Mouse (Mus musculus) stomach, embryonic 14.5 days (tissue): Measurements from ENCODE around the gene Fhod1. TPM values are rescaled to one million over a fixed set of nuclear protein-coding genes. Genes with fewer than 3 reads are reported as not detected.

ENCODE experiments used
- ATAC-seq: fragments of 200-750 bp; cut with Nextera tagmentation; 2 replicates; pipeline ENCODE4 v1.8.0; 2017; ENCODE audit warnings: low read depth, moderate TSS enrichment; ENCODE audit not compliant: insufficient number of reproducible peaks, insufficient read depth, low FRiP score
- H3K27ac ChIP-seq: fragments of 300-500 bp; sonication (generic); 2 replicates; pipeline ENCODE4 v1.5.1; 2014; ENCODE audit warnings: mild to moderate bottlenecking, low read length, moderate library complexity, mixed read lengths
- H3K27me3 ChIP-seq: fragments of 300-500 bp; sonication (generic); 2 replicates; pipeline ENCODE4 v1.6.1; 2014; ENCODE audit warnings: low read length, control low read depth, mixed read lengths; ENCODE audit not compliant: control insufficient read depth, insufficient read depth
- H3K36me3 ChIP-seq: fragments of 300-500 bp; sonication (generic); 2 replicates; pipeline ENCODE4 v1.6.1; 2014; ENCODE audit warnings: mild to moderate bottlenecking, control low read depth, low read length, moderate library complexity, mixed read lengths; ENCODE audit not compliant: control insufficient read depth, insufficient read depth
- H3K4me1 ChIP-seq: fragments of 300-500 bp; sonication (generic); 2 replicates; pipeline ENCODE4 v1.6.1; 2014; ENCODE audit warnings: low read length, control low read depth, mixed read lengths; ENCODE audit not compliant: control insufficient read depth, insufficient read depth
- H3K4me2 ChIP-seq: fragments of 300-500 bp; sonication (generic); replicated peaks from 2 replicates; pipeline ENCODE4 v1.6.1; 2014; ENCODE audit warnings: low read depth, low read length, control low read depth
- H3K4me3 ChIP-seq: fragments of 300-500 bp; sonication (generic); 2 replicates; pipeline ENCODE4 v1.5.1; 2014; ENCODE audit warnings: low read depth, low read length, control low read depth
- H3K9ac ChIP-seq: fragments of 300-500 bp; sonication (generic); replicated peaks from 2 replicates; pipeline ENCODE4 v1.6.1; 2014; ENCODE audit warnings: low read depth, mild to moderate bottlenecking, control low read depth, low read length, moderate library complexity, mixed read lengths
- H3K9me3 ChIP-seq: fragments of 300-500 bp; sonication (generic); 2 replicates; pipeline ENCODE4 v1.6.1; 2016; ENCODE audit warnings: low read depth, low read length, control low read depth; ENCODE audit not compliant: control insufficient read depth
- WGBS: fragments of 180-500 bp; shearing (Covaris S2); extraction: QIAGEN DNeasy Blood & Tissue Kit; methylation state at CpG from one replicate; pipeline ENCODE4 v1.1.7; 2014; 5-methylcytosine and 5-hydroxymethylcytosine counted together
- microRNA counts: library from miRNA; unstranded; fragments of <30 nt; microRNA quantifications from one replicate; lab custom pipeline; 2016
- microRNA-seq: library from miRNA; unstranded; fragments of <30 nt; microRNA quantifications from one replicate; pipeline ENCODE4, GENCODE M21; 2016
- polyA plus RNA-seq: library from polyadenylated mRNA; unstranded; fragments of >200 nt; fragmentation: Nextera tagmentation; extraction: Ambion mirVana; gene quantifications from 2 replicates; pipeline ENCODE4 v1.2.1, GENCODE M21; 2014

Gene Fhod1
- polyA plus RNA-seq, 1 experiment from 2014 or later, result 3.5 TPM

DNA sequence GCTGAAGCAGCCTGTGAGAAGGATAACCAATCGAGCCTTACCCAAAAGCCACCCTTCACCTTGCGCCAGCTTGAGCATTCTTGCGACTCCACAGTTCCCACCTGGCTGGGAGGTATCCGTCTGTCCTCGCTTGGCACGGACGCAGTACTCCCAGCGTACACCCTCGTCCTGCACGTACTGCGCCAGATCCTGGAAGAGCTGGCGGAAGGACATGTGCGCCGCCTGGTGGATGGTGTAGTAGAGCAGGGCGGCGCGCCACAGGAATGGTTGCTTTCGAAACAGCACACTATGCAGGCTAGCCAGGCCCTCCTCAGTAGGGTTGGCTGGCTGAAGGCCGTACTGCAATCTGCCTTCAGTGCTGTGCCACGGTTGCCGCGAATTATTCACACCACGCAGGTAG, 64.7 kb downstream of the Fhod1 start:
- H3K4me1 ChIP-seq, result no peaks in the 10 kb centered on the region
- H3K9ac ChIP-seq, result no peak overlapping the region
- no peak overlapping the region for H3K4me2 ChIP-seq
- H3K27ac ChIP-seq, result no peak overlapping the region
- peaks cover 12% of the 10 kb centered on the region; the same call in 1 of the 2 replicates for H3K27me3 ChIP-seq
- peak; percentile 71 for ATAC-seq
- peaks cover 4% of the 10 kb centered on the region; the same call in 1 of the 2 replicates for H3K36me3 ChIP-seq
- WGBS, result 30% methylated on average over 23 of the region's 23 CpGs
- H3K4me3 ChIP-seq, result no peak overlapping the region
- no peaks in the 10 kb centered on the region for H3K9me3 ChIP-seq

DNA sequence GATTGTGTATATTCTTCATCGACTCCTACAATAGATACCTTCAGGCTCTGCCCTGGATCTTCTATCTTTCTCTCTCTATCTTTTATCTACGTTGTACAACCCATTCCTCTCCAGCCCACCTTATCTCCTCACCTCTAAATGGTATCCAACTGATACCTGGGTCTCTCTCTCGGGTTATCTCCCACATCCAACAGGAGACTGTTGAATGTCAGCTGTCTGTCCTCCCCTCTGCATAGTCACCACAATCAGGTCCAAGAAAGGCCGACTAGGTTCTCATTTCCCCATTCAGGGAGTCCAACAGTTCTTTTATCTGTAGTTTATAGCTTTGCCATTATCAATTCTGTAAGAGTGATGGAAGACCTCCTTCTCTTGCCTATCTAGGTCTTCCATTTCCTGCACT, 65.5 kb downstream of the Fhod1 start:
- Histone ChIP-seq H3K27me3 (peaks cover 21% of the 10 kb centered on the region), H3K4me3 (no peak overlapping the region), H3K4me2 (no peak overlapping the region), H3K9me3 (no peaks in the 10 kb centered on the region), H3K27ac (no peak overlapping the region), H3K36me3 (peaks cover 4% of the 10 kb centered on the region; the same call in 1 of the 2 replicates), H3K9ac (no peak overlapping the region), H3K4me1 (no peaks in the 10 kb centered on the region)
- WGBS, result 85% methylated on average over 4 of the region's 4 CpGs
- no peak for ATAC-seq

DNA sequence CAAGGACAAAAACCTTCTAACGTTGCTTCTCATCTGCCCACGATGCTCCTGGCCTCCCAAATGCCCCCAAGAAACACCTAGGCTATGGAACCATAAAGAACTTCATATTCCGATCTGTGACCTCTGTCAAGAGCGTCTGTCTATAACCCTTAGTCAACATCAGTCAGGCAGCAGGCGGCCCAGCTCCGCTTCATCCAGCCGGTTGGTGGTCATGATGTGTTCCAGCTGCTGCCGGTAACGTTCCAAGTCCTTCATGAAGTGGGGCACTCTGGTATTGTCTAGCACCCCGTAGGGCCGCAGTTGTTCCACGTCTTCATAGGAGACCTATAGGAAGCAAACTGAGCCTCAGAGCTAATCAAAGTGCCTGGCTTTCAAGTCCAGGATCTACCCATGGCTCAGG, 65.9 kb downstream of the Fhod1 start:
- ATAC-seq, result no peak
- H3K4me1 ChIP-seq, result no peaks in the 10 kb centered on the region
- H3K4me3 ChIP-seq, result no peak overlapping the region
- H3K9ac ChIP-seq, result no peak overlapping the region
- H3K9me3 ChIP-seq, result no peaks in the 10 kb centered on the region
- H3K4me2 ChIP-seq, result no peak overlapping the region
- no peak overlapping the region for H3K27ac ChIP-seq
- 76% methylated on average over 12 of the region's 12 CpGs for whole genome bisulfite sequencing
- peaks cover 4% of the 10 kb centered on the region; the same call in 1 of the 2 replicates for H3K36me3 ChIP-seq
- peaks cover 25% of the 10 kb centered on the region for H3K27me3 ChIP-seq

DNA sequence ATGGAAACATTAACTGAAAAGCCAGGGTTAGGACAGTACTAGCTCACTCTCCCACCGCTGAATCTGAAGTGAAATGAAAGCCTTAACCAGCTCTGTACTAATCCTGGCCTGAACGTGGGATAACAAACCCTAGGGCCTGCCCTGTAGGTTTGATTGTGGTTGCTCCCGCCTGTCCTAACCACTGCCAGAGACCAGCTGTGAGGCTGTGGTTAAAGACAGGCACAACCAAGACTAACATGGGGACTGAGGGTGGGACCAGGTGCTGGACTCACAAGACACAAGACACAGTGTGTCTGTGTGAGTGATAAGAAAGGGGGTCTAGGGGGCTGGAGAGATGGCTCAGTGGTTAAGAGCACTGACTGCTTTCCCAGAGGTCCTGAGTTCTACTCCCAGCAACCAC, 67.2 kb downstream of the Fhod1 start:
- H3K4me3 ChIP-seq, result no peak overlapping the region
- H3K4me2 ChIP-seq, result no peak overlapping the region
- no peaks in the 10 kb centered on the region for H3K9me3 ChIP-seq
- H3K9ac ChIP-seq, result no peak overlapping the region
- H3K27ac ChIP-seq, result no peak overlapping the region
- 82% methylated on average over 3 of the region's 3 CpGs for WGBS
- peaks cover 32% of the 10 kb centered on the region for H3K27me3 ChIP-seq
- ATAC-seq, result no peak
- H3K4me1 ChIP-seq, result peaks cover 12% of the 10 kb centered on the region; the same call in 1 of the 2 replicates
- peaks cover 4% of the 10 kb centered on the region; the same call in 1 of the 2 replicates for H3K36me3 ChIP-seq

MicroRNA genes within 50 kb of the gene (microRNA counts, 519-probe panel; counts per million panel counts)
- 2,396 counts per million, percentile 39 among the panel's probes with 10 or more counts for microRNA mmu-miR-328 (lab: Ali Mortazavi, UCI)

Small RNA genes within 50 kb of the gene (microRNA-seq; reads per million reads assigned to microRNA genes)
- not detected for gene Gm27320
- 220 reads per million, percentile 57 among the genes with 10 or more reads in this experiment for gene Mir328

Other genes starting within 250 kb of the Fhod1 start
- not detected in 2 replicates for gene Ces4a, start 216.2 kb downstream of the Fhod1 start, polyA plus RNA-seq
- 73.7 and 75.2 TPM in 2 replicates for gene Cbfb, start 177.3 kb downstream of the Fhod1 start, polyA plus RNA-seq
- gene D230025D16Rik, start 122.8 kb downstream of the Fhod1 start, polyA plus RNA-seq, result 33.1 and 34.5 TPM in 2 replicates
- gene B3gnt9, start 92.8 kb downstream of the Fhod1 start, polyA plus RNA-seq, result 22.7 and 29.4 TPM in 2 replicates
- gene Tradd, start 83.3 kb downstream of the Fhod1 start, polyA plus RNA-seq, result 21.7 and 22.0 TPM in 2 replicates
- gene Fbxl8, start 83.3 kb downstream of the Fhod1 start, polyA plus RNA-seq, result 3.0 and 3.1 TPM in 2 replicates
- gene Hsf4, start 78.2 kb downstream of the Fhod1 start, polyA plus RNA-seq, result not detected in 2 replicates
- 1.9 and 2.0 TPM in 2 replicates for gene Nol3, start 71.8 kb downstream of the Fhod1 start, polyA plus RNA-seq
- gene 4931428F04Rik, start 58.1 kb downstream of the Fhod1 start, polyA plus RNA-seq, result 10.3 and 10.7 TPM in 2 replicates
- gene Exoc3l, start 51.9 kb downstream of the Fhod1 start, polyA plus RNA-seq, result 7.9 and 9.2 TPM in 2 replicates
- 95.0 and 95.8 TPM in 2 replicates for gene E2f4, start 50.3 kb downstream of the Fhod1 start, polyA plus RNA-seq
- gene Elmo3, start 42.4 kb downstream of the Fhod1 start, polyA plus RNA-seq, result 14.3 and 15.2 TPM in 2 replicates
- gene Lrrc29, start 21.7 kb downstream of the Fhod1 start, polyA plus RNA-seq, result 2.6 and 3.6 TPM in 2 replicates
- 122 and 128 TPM in 2 replicates for gene Tmem208, start 21.6 kb downstream of the Fhod1 start, polyA plus RNA-seq
- gene Slc9a5, start 890 bp upstream of the Fhod1 start, polyA plus RNA-seq, result 3.2 and 3.7 TPM in 2 replicates
- gene Plekhg4, start 25.3 kb upstream of the Fhod1 start, polyA plus RNA-seq, result 0.14 and 0.64 TPM in 2 replicates
- gene Kctd19, start 65.5 kb upstream of the Fhod1 start, polyA plus RNA-seq, result not detected in 2 replicates
- gene Lrrc36, start 65.6 kb upstream of the Fhod1 start, polyA plus RNA-seq, result not detected in 2 replicates
- 39.1 and 40.1 TPM in 2 replicates for gene Tppp3, start 123.6 kb upstream of the Fhod1 start, polyA plus RNA-seq
- 33.9 and 37.2 TPM in 2 replicates for gene Zdhhc1, start 148.9 kb upstream of the Fhod1 start, polyA plus RNA-seq
- gene Hsd11b2, start 170.8 kb upstream of the Fhod1 start, polyA plus RNA-seq, result 2.8 and 3.2 TPM in 2 replicates
- 75.8 and 82.9 TPM in 2 replicates for gene Atp6v0d1, start 218.1 kb upstream of the Fhod1 start, polyA plus RNA-seq